Mouse (Mus musculus) gastrocnemius, postnatal 10 days (tissue): ENCODE results near the gene Znrf4. TPM values are rescaled to one million over a fixed set of nuclear protein-coding genes. Genes with fewer than 3 reads are reported as not detected.
A peak's percentile ranks its signal among the peaks of the same experiment; 100 is the strongest.

Experiments used
- DNase-seq: peaks from one replicate; pipeline ENCODE4 v3.0.0; 2021; ENCODE audit warnings: mixed read lengths
- total RNA-seq, 2 experiments: library from RNA; stranded (reverse); gene quantifications; 2 replicates each; pipeline ENCODE4 v1.2.3; 2021

Znrf4 gene
- total RNA-seq, 2 experiments from 2014 or later: not detected

DNA sequence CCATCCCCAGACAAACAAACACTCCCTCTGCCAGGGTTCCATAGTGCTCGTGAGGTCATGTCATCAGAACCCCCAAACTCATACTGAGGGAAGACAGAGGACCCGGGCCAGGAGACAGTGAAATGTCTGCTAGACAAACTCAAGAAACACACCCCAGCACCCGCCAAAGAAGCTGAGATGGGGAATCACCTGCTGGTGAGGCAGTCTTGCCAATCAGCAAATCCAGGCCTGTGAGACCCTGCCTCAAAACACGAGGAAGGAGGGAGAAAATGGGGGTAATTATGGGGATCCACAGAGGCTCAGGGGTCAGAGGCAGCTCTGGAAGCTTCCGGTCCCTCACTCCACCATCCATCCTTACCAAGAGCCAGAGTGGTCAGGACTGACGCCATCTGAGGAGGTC is 45.5 kb downstream of the Znrf4 start:
- DNase-seq: no peak

DNA sequence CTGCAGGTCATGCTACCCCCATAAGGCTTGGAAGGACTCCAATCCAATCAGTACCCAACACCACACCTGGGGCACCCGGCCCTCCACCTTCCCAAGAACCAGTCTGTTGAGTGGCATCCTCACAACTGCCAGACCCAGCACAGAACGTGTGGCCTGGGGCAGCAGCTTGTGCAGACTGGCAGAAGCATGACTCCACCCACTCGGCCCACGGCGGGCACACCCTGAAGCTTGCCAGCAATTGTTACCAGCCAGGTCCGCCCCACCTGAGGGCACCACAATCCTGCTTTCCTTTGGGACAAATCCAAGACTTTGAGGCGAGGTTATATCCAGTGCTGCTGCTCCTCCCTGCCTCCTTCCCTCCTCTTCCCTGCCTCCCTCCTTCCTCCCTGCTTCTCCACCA is 47.4 kb downstream of the Znrf4 start:
- no peak for DNase-seq

DNA sequence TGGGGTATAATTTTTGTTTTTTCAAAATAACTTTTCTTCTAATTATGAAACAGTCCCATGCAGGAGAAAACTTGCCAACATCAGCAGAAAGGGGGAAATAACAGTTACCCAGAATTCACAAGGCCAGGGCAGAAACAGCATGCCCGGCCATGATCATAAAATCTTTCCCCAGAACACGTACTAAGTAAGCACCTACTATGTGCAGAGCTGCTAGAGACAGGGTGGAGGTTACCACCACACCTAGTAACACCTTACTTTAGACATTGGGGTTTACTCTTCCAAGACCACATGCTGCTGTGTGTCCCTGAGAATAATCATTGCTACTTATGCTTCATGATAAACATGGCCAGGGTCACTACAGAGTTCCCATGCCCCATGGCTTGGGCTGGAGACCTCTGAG is 47.9 kb downstream of the Znrf4 start:
- DNase-seq: no peak

DNA sequence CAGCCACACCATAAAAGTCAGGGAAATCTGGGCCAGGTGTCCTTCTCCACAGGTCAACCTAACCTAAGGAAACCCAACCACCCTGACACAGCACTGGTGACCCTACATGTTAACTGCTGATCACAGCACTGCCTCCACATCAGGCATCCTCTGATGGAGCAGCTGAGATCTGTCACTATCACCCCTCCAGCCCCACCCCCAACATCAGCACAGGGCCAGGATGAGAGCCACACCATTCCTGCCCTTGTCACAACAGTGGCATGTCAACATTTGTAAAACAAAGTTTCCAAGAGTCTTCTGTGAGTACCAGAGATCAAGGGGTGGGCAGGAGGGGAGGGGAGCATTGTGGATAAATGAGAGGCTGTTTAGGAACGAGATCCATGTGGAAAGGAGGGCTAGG is 48.7 kb downstream of the Znrf4 start:
- no peak for DNase-seq

DNA sequence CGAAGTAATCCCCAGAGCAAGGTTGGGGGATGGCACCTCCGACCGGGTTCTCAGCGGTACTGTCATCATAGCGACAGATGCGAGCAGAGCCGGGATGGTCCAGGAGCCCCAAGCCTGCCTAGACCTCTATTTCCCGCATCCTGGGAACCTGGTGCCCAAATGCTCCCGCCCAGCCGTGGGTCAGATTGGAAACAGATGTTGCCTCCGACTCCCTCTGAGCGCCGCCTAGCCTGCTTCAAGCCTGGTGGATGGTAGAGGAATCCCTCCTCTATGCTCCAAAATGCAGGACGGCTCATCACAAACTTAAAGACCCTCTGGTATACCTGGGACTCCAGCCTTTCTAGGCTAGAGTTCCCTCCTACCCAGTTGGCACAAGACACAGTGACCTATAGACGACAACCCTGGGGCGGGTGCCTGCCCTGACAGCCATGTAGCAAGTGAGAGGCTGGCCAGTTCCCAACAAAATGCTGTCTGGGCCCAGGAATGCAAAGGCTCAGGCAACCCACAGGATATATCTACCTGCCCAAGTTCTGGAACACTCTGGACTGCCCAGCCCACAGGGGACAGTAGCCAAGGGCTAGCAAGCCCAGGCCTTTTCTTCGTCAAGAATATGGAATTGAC is 49.3 kb downstream of the Znrf4 start:
- no peak for DNase-seq

DNA sequence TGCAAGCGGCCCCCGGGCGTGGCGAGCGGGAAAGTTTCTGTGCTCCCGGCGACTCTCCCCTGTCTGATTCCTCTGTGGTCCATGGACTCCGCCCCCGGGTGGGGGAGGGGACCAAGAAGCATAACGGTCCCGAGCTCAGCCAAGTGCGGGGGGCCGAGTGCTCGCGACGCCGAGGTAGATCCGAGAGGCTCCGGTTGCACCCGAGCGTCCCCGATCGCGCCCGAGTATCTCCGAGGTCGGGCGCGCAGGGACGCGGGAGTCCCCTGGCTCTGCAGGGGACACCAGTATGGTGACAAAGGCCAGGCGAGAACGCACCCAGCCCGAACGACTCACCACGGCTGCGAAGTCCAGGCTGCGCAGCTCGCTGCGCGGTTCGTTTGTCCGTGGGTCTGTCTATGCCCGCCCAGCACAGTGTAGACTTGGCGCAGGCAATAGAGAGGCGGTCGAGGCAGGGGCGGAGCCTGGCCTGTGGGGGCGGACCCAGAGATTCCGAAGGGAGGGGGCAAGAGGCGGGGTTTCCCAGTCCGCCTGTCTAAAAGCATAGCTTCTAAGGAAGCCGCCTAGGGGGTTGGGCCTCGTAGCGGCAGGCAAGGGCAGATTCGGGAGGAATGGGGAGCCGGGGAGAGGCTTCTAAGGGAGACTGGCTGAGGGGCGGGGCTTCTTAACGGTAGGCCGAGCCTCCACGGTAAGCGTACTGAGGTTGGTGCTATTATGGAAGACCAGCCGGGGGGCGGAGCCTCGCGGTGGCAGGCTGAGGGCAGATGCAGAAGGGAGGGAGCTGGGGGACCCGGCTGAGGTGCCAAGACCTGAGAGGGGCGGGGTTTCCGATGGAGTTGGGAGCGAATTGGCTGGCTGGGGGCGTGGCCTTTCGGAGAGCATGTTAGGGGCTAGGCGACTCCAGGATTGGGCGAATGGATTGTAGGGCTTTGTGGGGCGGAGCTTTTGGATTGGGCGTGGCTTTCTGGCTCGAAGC is 50.2 kb downstream of the Znrf4 start:
- DNase-seq: peak; percentile 98

Other genes with a start within 250 kb of the Znrf4 start
- 1 to 10 TPM; 6.6 to 6.8 TPM for gene Ticam1, start 235.6 kb downstream of the Znrf4 start, total RNA-seq
- gene Plin3, start 219.6 kb downstream of the Znrf4 start, total RNA-seq: 10 to 100 TPM; 37.2 to 41.7 TPM
- gene Arrdc5, start 212.1 kb downstream of the Znrf4 start, total RNA-seq: not detected
- 10 to 100 TPM; 14.4 to 20.3 TPM for gene Uhrf1, start 209.1 kb downstream of the Znrf4 start, total RNA-seq
- gene Kdm4b, start 186.4 kb downstream of the Znrf4 start, total RNA-seq: 10 to 100 TPM; 24.9 to 28.6 TPM
- 10 to 100 TPM; 64.1 to 94.7 TPM for gene Ptprs, start 35.9 kb downstream of the Znrf4 start, total RNA-seq
- 1 to 10 TPM in 1 of 2 experiments, under 1 TPM in 1; 0.31 to 1.2 TPM for gene Gm20219, start 42.0 kb upstream of the Znrf4 start, total RNA-seq
- 10 to 100 TPM; 38.6 to 55.9 TPM for gene Safb2, start 72.2 kb upstream of the Znrf4 start, total RNA-seq
- gene Safb, start 72.4 kb upstream of the Znrf4 start, total RNA-seq: 10 to 100 TPM; 57.1 to 69.2 TPM
- gene 2410015M20Rik, start 97.3 kb upstream of the Znrf4 start, total RNA-seq: 100 to 1,000 TPM; 212 to 233 TPM
- 100 to 1,000 TPM; 881 to 906 TPM for gene Rpl36, start 101.0 kb upstream of the Znrf4 start, total RNA-seq
- 10 to 100 TPM; 49.3 to 51.6 TPM for gene Lonp1, start 114.5 kb upstream of the Znrf4 start, total RNA-seq
- under 1 TPM in 1 of 2 experiments, not detected in 1; 0.09 TPM for gene Catsperd, start 115.7 kb upstream of the Znrf4 start, total RNA-seq
- gene Ranbp3, start 160.9 kb upstream of the Znrf4 start, total RNA-seq: 10 to 100 TPM; 38.5 to 46.3 TPM
- gene Ndufa11, start 205.3 kb upstream of the Znrf4 start, total RNA-seq: 100 to 1,000 TPM; 377 to 422 TPM
- gene Vmac, start 205.6 kb upstream of the Znrf4 start, total RNA-seq: 1 to 10 TPM; 6.6 to 7.0 TPM
- 1 to 10 TPM in 1 of 2 experiments, under 1 TPM in 1; 0.95 to 1.4 TPM for gene Nrtn, start 245.1 kb upstream of the Znrf4 start, total RNA-seq